Mouse (Mus musculus) midbrain, embryonic 16.5 days (tissue): ENCODE results near the gene Ezh1. TPM values are rescaled to one million over a fixed set of nuclear protein-coding genes. Genes with fewer than 3 reads are reported as not detected.

Source experiments
- ATAC-seq: fragments of 200-750 bp; cut with Nextera tagmentation; 2 replicates; pipeline ENCODE4 v1.8.0; 2017; ENCODE audit warnings: moderate TSS enrichment
- H3K27ac ChIP-seq: fragments of 300-500 bp; sonication (generic); 2 replicates; pipeline ENCODE4 v1.5.1; 2014; ENCODE audit warnings: mild to moderate bottlenecking, low read length, mixed read lengths
- H3K27me3 ChIP-seq: fragments of 300-500 bp; sonication (generic); 2 replicates; pipeline ENCODE4 v1.6.1; 2014; ENCODE audit warnings: low read depth, low read length, mixed read lengths; ENCODE audit not compliant: control insufficient read depth, insufficient read depth
- H3K36me3 ChIP-seq: fragments of 300-500 bp; sonication (generic); 2 replicates; pipeline ENCODE4 v1.6.1; 2014; ENCODE audit warnings: mild to moderate bottlenecking, low read length, moderate library complexity, mixed read lengths; ENCODE audit not compliant: control insufficient read depth, insufficient read depth
- H3K4me1 ChIP-seq: fragments of 300-500 bp; sonication (generic); 2 replicates; pipeline ENCODE4 v1.6.1; 2014; ENCODE audit warnings: mild to moderate bottlenecking, low read length, mixed read lengths; ENCODE audit not compliant: control insufficient read depth, insufficient read depth
- H3K4me2 ChIP-seq: fragments of 300-500 bp; sonication (generic); 2 replicates; pipeline ENCODE4 v1.6.1; 2014; ENCODE audit warnings: mild to moderate bottlenecking, low read length, mixed read lengths
- H3K4me3 ChIP-seq: fragments of 300-500 bp; sonication (generic); 2 replicates; pipeline ENCODE4 v1.5.1; 2014; ENCODE audit warnings: low read depth, mild to moderate bottlenecking, low read length, moderate library complexity, mixed read lengths
- H3K9ac ChIP-seq: fragments of 300-500 bp; sonication (generic); 2 replicates; pipeline ENCODE4 v1.6.1; 2014; ENCODE audit warnings: low read depth, low read length, mixed read lengths
- H3K9me3 ChIP-seq: fragments of 300-500 bp; sonication (generic); replicated peaks from 2 replicates; pipeline ENCODE4 v1.6.1; 2014; ENCODE audit warnings: mild to moderate bottlenecking, low read length, mixed read lengths; ENCODE audit not compliant: control insufficient read depth, poor library complexity, severe bottlenecking
- WGBS: fragments of 180-500 bp; shearing (Covaris S2); extraction: QIAGEN DNeasy Blood & Tissue Kit; methylation state at CpG from one replicate; pipeline ENCODE4 v1.1.7; 2014; 5-methylcytosine and 5-hydroxymethylcytosine counted together
- polyA plus RNA-seq: library from polyadenylated mRNA; unstranded; fragments of >200 nt; fragmentation: Nextera tagmentation; extraction: Ambion mirVana; gene quantifications from 2 replicates; pipeline ENCODE4 v1.2.1, GENCODE M21; 2015

Ezh1 gene
- 30.8 and 34.4 TPM in 2 replicates for polyA plus RNA-seq

- ATAC-seq = peak; percentile 94
- WGBS = 1% methylated on average over 55 of the region's 56 CpGs
- no peaks in the 10 kb centered on the region for H3K36me3 ChIP-seq
Observed at GRCm38 (mm10) chr11:101226065-101226701, at the start of gene Ezh1. Ezh1 (minus strand) TSS chr11:101226463.

GRCm38 (mm10) chr11:101275309-101275708, 49.0 kb upstream of the Ezh1 start:
- no peaks in the 10 kb centered on the region for H3K27me3 ChIP-seq
- H3K9me3 ChIP-seq = no peaks in the 10 kb centered on the region
- H3K27ac ChIP-seq = no peak overlapping the region
- no peaks in the 10 kb centered on the region for H3K36me3 ChIP-seq
- ATAC-seq = no peak
- no peak overlapping the region for H3K4me3 ChIP-seq
- H3K4me2 ChIP-seq = no peak overlapping the region
- H3K9ac ChIP-seq = no peak overlapping the region
- peaks cover 20% of the 10 kb centered on the region for H3K4me1 ChIP-seq
- 70% methylated on average over 4 of the region's 4 CpGs for WGBS

More at GRCm38 (mm10) chr11:101226065-101226701, at the start of gene Ezh1:
- no peaks in the 10 kb centered on the region for H3K9me3 ChIP-seq
- peaks cover 5% of the 10 kb centered on the region; the same call in 1 of the 2 replicates for H3K4me1 ChIP-seq
- H3K9ac ChIP-seq = peak within 1 kb of the TSS; percentile 95
- H3K4me2 ChIP-seq = peak within 1 kb of the TSS; percentile 81
- H3K27ac ChIP-seq = peak within 1 kb of the TSS; percentile 53
- peaks cover 7% of the 10 kb centered on the region; the same call in 1 of the 2 replicates for H3K27me3 ChIP-seq
- peak within 1 kb of the TSS; percentile 84 for H3K4me3 ChIP-seq

- Histone ChIP-seq H3K4me1 (peaks cover 8% of the 10 kb centered on the region), H3K9ac (no peak overlapping the region), H3K9me3 (no peaks in the 10 kb centered on the region), H3K27me3 (no peaks in the 10 kb centered on the region), H3K27ac (no peak overlapping the region), H3K4me2 (no peak overlapping the region), H3K4me3 (no peak overlapping the region), H3K36me3 (no peaks in the 10 kb centered on the region)
- ATAC-seq = no peak
- 84% methylated on average over 3 of the region's 3 CpGs for WGBS
Observed at GRCm38 (mm10) chr11:101272446-101272845, 46.2 kb upstream of the Ezh1 start.

- H3K27ac ChIP-seq = peak overlapping the region; percentile 68
- WGBS = 28% methylated on average over 10 of the region's 10 CpGs
- H3K4me3 ChIP-seq = no peak overlapping the region
- H3K4me2 ChIP-seq = peak overlapping the region; percentile 40
- H3K4me1 ChIP-seq = peaks cover 12% of the 10 kb centered on the region
- peaks cover 8% of the 10 kb centered on the region for H3K27me3 ChIP-seq
- peak overlapping the region; percentile 28; the same call in 1 of the 2 replicates for H3K9ac ChIP-seq
- no peaks in the 10 kb centered on the region for H3K36me3 ChIP-seq
- peak; percentile 42; the same call in 1 of the 2 replicates for ATAC-seq
- H3K9me3 ChIP-seq = no peaks in the 10 kb centered on the region
Observed at GRCm38 (mm10) chr11:101269577-101270116, 43.4 kb upstream of the Ezh1 start.

GRCm38 (mm10) chr11:101265906-101266305, 39.6 kb upstream of the Ezh1 start:
- no peak overlapping the region; the same call in 1 of the 2 replicates for H3K4me2 ChIP-seq
- H3K4me3 ChIP-seq = no peak overlapping the region
- peaks cover 12% of the 10 kb centered on the region for H3K4me1 ChIP-seq
- no peaks in the 10 kb centered on the region for H3K9me3 ChIP-seq
- H3K27ac ChIP-seq = no peak overlapping the region
- WGBS = 8% methylated on average over 6 of the region's 6 CpGs
- H3K27me3 ChIP-seq = peaks cover 34% of the 10 kb centered on the region
- no peaks in the 10 kb centered on the region for H3K36me3 ChIP-seq
- no peak for ATAC-seq
- H3K9ac ChIP-seq = no peak overlapping the region

- Histone ChIP-seq H3K36me3 (no peaks in the 10 kb centered on the region), H3K27ac (no peak overlapping the region), H3K4me1 (peaks cover 17% of the 10 kb centered on the region), H3K4me2 (peak overlapping the region; percentile 69), H3K4me3 (peak overlapping the region; percentile 34), H3K9me3 (no peaks in the 10 kb centered on the region), H3K9ac (peak overlapping the region; percentile 50), H3K27me3 (peaks cover 34% of the 10 kb centered on the region)
- ATAC-seq = no peak
- WGBS = 3% methylated on average over 31 of the region's 31 CpGs
Observed at GRCm38 (mm10) chr11:101264954-101265471, 38.8 kb upstream of the Ezh1 start.

- H3K4me2 ChIP-seq = no peak overlapping the region
- H3K9ac ChIP-seq = no peak overlapping the region
- H3K27ac ChIP-seq = no peak overlapping the region
- H3K9me3 ChIP-seq = no peaks in the 10 kb centered on the region
- WGBS = 7% methylated on average over 3 of the region's 3 CpGs
- 0 out of 2 replicates have a peak, but pooled peaks cover 3% of the 10 kb centered on the region for H3K36me3 ChIP-seq
- peaks cover 23% of the 10 kb centered on the region for H3K4me1 ChIP-seq
- no peak for ATAC-seq
- H3K27me3 ChIP-seq = peaks cover 34% of the 10 kb centered on the region
- no peak overlapping the region for H3K4me3 ChIP-seq
Observed at GRCm38 (mm10) chr11:101263989-101264280, 37.7 kb upstream of the Ezh1 start.

- H3K9me3 ChIP-seq = no peaks in the 10 kb centered on the region
- 0 out of 2 replicates have a peak, but pooled peaks cover 3% of the 10 kb centered on the region for H3K36me3 ChIP-seq
- no peak overlapping the region for H3K9ac ChIP-seq
- WGBS = 2% methylated on average over 32 of the region's 32 CpGs
- ATAC-seq = no peak
- no peak overlapping the region for H3K27ac ChIP-seq
- no peak overlapping the region for H3K4me2 ChIP-seq
- H3K27me3 ChIP-seq = peaks cover 34% of the 10 kb centered on the region
- H3K4me3 ChIP-seq = no peak overlapping the region
- peaks cover 23% of the 10 kb centered on the region for H3K4me1 ChIP-seq
Observed at GRCm38 (mm10) chr11:101263138-101263988, 37.1 kb upstream of the Ezh1 start.
